In the genomic region with DNA sequence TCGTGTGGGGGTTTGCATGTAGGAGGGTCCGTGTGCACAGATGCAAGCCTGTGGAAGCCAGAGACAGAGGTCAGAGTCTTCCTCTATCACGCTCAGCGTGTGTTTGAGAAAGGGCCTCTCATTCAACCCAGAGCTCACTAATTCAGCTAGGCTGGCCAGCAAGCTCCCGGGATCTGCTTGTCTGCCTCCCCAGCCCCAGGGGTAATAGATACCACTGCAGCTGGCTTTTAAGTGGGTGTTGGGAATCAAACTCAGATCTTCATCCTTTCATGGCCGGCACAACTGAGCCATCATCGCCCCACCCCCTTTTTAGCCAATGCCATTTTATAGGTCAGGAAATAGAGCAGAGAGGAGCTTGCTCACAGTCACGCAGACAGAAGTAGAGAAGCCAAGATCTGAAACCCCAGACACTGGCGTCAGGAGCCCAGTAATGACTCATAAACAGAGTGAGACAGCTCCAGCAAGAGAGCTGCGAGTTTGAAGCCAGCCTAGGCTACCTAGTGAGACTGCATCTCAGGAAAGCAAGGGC, we compare ENCODE assay signal across 9 mouse cellular contexts.
DNase-seq lines count a peak whose midpoint lies in the region; ATAC-seq lines count a peak whose summit lies in the region.
"Had no signal": no experiment of that assay in that cellular context is flagged by ENCODE, and none has a peak within 500 bp of the region (broad histone marks: within the 10 kb centered on the region; RNA-seq: fewer than 3 reads in every experiment).

No protein-coding gene starts in this region.

- no peak overlapping the region for H3K9ac ChIP-seq in embryonic facial prominence, embryonic 14.5 days (ENCODE audit: low read depth, low read length)
- H3K9ac ChIP-seq in hindbrain, embryonic 16.5 days (ENCODE audit: low read depth, low read length): peak overlapping the region; percentile 62
- peak overlapping the region; percentile 66 for H3K9ac ChIP-seq in midbrain, embryonic 16.5 days (ENCODE audit: low read depth, low read length)

- intact Hi-C loops in gastrocnemius, postnatal 14 days (cut with DNase I; ENCODE audit: low total_unique reads): loop anchor here (5.0 kb wide), 1 partner anchor 54 kb away; no protein-coding TSS in a partner anchor

- H3K4me1 ChIP-seq in embryonic facial prominence, embryonic 14.5 days (ENCODE audit: control insufficient read depth, insufficient read depth, low read length): peaks cover 65% of the 10 kb centered on the region
- peaks cover 70% of the 10 kb centered on the region for H3K4me1 ChIP-seq in hindbrain, embryonic 16.5 days (ENCODE audit: control insufficient read depth, insufficient read depth, low read depth, low read length)
- peaks cover 77% of the 10 kb centered on the region for H3K4me1 ChIP-seq in midbrain, embryonic 16.5 days (ENCODE audit: control insufficient read depth, insufficient read depth, low read length)

- WGBS in embryonic facial prominence, embryonic 14.5 days: 13% methylated on average over 10 of the region's 10 CpGs
- 10% methylated on average over 10 of the region's 10 CpGs for WGBS in hindbrain, embryonic 16.5 days
- 8% methylated on average over 10 of the region's 10 CpGs for WGBS in midbrain, embryonic 16.5 days

- H3K4me3 ChIP-seq in embryonic facial prominence, embryonic 14.5 days (ENCODE audit: low read depth, low read length): no peak overlapping the region
- H3K4me3 ChIP-seq in hindbrain, embryonic 16.5 days (ENCODE audit: low read length): no peak overlapping the region
- no peak overlapping the region for H3K4me3 ChIP-seq in midbrain, embryonic 16.5 days (ENCODE audit: low read depth, low read length)

- no peaks in the 10 kb centered on the region for H3K27me3 ChIP-seq in embryonic facial prominence, embryonic 14.5 days (replicated peaks; ENCODE audit: control insufficient read depth, insufficient read depth, low read length)
- H3K27me3 ChIP-seq in hindbrain, embryonic 16.5 days (replicated peaks; ENCODE audit: control insufficient read depth, insufficient read depth, low read length): no peaks in the 10 kb centered on the region
- H3K27me3 ChIP-seq in midbrain, embryonic 16.5 days (ENCODE audit: control insufficient read depth, insufficient read depth, low read depth, low read length): no peaks in the 10 kb centered on the region

- H3K4me2 ChIP-seq in embryonic facial prominence, embryonic 14.5 days (ENCODE audit: low read depth, low read length): no peak overlapping the region
- no peak overlapping the region for H3K4me2 ChIP-seq in hindbrain, embryonic 16.5 days (ENCODE audit: low read length)
- H3K4me2 ChIP-seq in midbrain, embryonic 16.5 days (ENCODE audit: low read length): no peak overlapping the region

- H3K36me3 ChIP-seq in embryonic facial prominence, embryonic 14.5 days (ENCODE audit: control insufficient read depth, insufficient read depth, low read length): no peaks in the 10 kb centered on the region
- no peaks in the 10 kb centered on the region for H3K36me3 ChIP-seq in hindbrain, embryonic 16.5 days (ENCODE audit: control insufficient read depth, insufficient read depth, low read length)
- H3K36me3 ChIP-seq in midbrain, embryonic 16.5 days (ENCODE audit: control insufficient read depth, insufficient read depth, low read length): no peaks in the 10 kb centered on the region
- H3K36me3 ChIP-seq: G1E had no signal

- H3K27ac ChIP-seq in embryonic facial prominence, embryonic 14.5 days (replicated peaks; ENCODE audit: low read depth, low read length): peak overlapping the region; percentile 99
- peak overlapping the region; percentile 94 for H3K27ac ChIP-seq in hindbrain, embryonic 16.5 days (ENCODE audit: low read depth, low read length)
- peak overlapping the region; percentile 100 for H3K27ac ChIP-seq in midbrain, embryonic 16.5 days (ENCODE audit: low read length)

- ATAC-seq in embryonic facial prominence, embryonic 14.5 days (ENCODE audit: low read depth): no peak
- ATAC-seq in hindbrain, embryonic 16.5 days: no peak
- no peak for ATAC-seq in midbrain, embryonic 16.5 days
- ATAC-seq in activated CD4-positive, CD25-positive, alpha-beta regulatory T cell, adult 4 months: no peak

- peak; percentile 28 for DNase-seq in gastrocnemius, postnatal 14 days
- no peak for DNase-seq in gastrocnemius, postnatal 10 days
- peak; percentile 56 for DNase-seq in MN1 (ENCODE audit: low spot score)
- no peak for DNase-seq in embryonic facial prominence, embryonic 14.5 days (ENCODE audit: low spot score)
- no peak for DNase-seq in thymus, postnatal 25 days

- H3K9me3 ChIP-seq in embryonic facial prominence, embryonic 14.5 days (ENCODE audit: control insufficient read depth, low read length): no peaks in the 10 kb centered on the region
- no peaks in the 10 kb centered on the region for H3K9me3 ChIP-seq in hindbrain, embryonic 16.5 days (ENCODE audit: control insufficient read depth, low read length)
- no peaks in the 10 kb centered on the region for H3K9me3 ChIP-seq in midbrain, embryonic 16.5 days (replicated peaks; ENCODE audit: control insufficient read depth, low read length, poor library complexity, severe bottlenecking)
- H3K9me3 ChIP-seq: G1E had no signal

Comparison
In these comparisons a context has a peak if more than half of its experiments do, and no peak if none do; other contexts are left out.
1. DNase-seq: peak in gastrocnemius, postnatal 14 days (single experiment) and MN1 (single experiment); none in gastrocnemius, postnatal 10 days (single experiment), embryonic facial prominence, embryonic 14.5 days (single experiment) and thymus, postnatal 25 days (single experiment).
2. Peak in every context shown above with its lines, with median percentiles within 50 percentile points of each other: H3K27ac ChIP-seq.